Mouse (Mus musculus): ENCODE data around the gene Mas1.
"Not testable (repeated sequence)": the region's sequence is repeated elsewhere in the genome, so short reads cannot be mapped to it uniquely, and the experiment has no call there.

Gene Mas1

GRCm38 (mm10) chr17:12868043-12868442 lies at the start of gene Mas1:
TSS of gene Mas1 (minus strand) at chr17:12868143.
- no peak for DNase-seq (ENCODE audit: low read depth, low spot score)

- DNase-seq (ENCODE audit: low read depth, low spot score) = peak; percentile 0
These were observed 48.8 kb upstream of the Mas1 start for GRCm38 (mm10) chr17:12916588-12917380.

GRCm38 (mm10) chr17:12915881-12916583 lies 48.1 kb upstream of the Mas1 start, which contains the start of gene Mrpl18:
TSS of gene Mrpl18 (minus strand) at chr17:12916345.
- DNase-seq (ENCODE audit: low read depth, low spot score) = peak; percentile 98

GRCm38 (mm10) chr17:12915488-12915880 lies 47.5 kb upstream of the Mas1 start, which contains the start of gene Tcp1:
TSS of gene Tcp1 (plus strand) at chr17:12915701.
- peak; percentile 26 for DNase-seq (ENCODE audit: low read depth, low spot score)

GRCm38 (mm10) chr17:12910391-12910790 lies 42.4 kb upstream of the Mas1 start:
- no peak for DNase-seq (ENCODE audit: low read depth, low spot score)

- DNase-seq (ENCODE audit: low read depth, low spot score) = no peak
These were observed 41.7 kb upstream of the Mas1 start, which contains the start of gene Pnldc1 for GRCm38 (mm10) chr17:12909361-12910280. TSS of gene Pnldc1 (minus strand) at chr17:12910230.

GRCm38 (mm10) chr17:12906436-12906835 lies 38.5 kb upstream of the Mas1 start:
- DNase-seq (ENCODE audit: low read depth, low spot score) = no peak

GRCm38 (mm10) chr17:12905810-12906209 lies 37.9 kb upstream of the Mas1 start:
- DNase-seq (ENCODE audit: low read depth, low spot score) = no peak

GRCm38 (mm10) chr17:12904349-12904748 lies 36.4 kb upstream of the Mas1 start:
- no peak for DNase-seq (ENCODE audit: low read depth, low spot score)

GRCm38 (mm10) chr17:12903372-12904333 lies 35.7 kb upstream of the Mas1 start:
- DNase-seq (ENCODE audit: low read depth, low spot score) = no peak

- no peak for DNase-seq (ENCODE audit: low read depth, low spot score)
These were observed 34.3 kb upstream of the Mas1 start for GRCm38 (mm10) chr17:12902291-12902690.

- DNase-seq (ENCODE audit: low read depth, low spot score) = not testable (repeated sequence)
These were observed 30.7 kb upstream of the Mas1 start for GRCm38 (mm10) chr17:12898607-12899006.

- DNase-seq (ENCODE audit: low read depth, low spot score) = no peak
These were observed 29.7 kb upstream of the Mas1 start for GRCm38 (mm10) chr17:12897674-12898073.

- DNase-seq (ENCODE audit: low read depth, low spot score) = no peak
These were observed 24.1 kb upstream of the Mas1 start for GRCm38 (mm10) chr17:12892033-12892432.

- no peak for DNase-seq (ENCODE audit: low read depth, low spot score)
These were observed 23.1 kb upstream of the Mas1 start for GRCm38 (mm10) chr17:12891054-12891453.

GRCm38 (mm10) chr17:12887021-12887775 lies 19.3 kb upstream of the Mas1 start:
- DNase-seq (ENCODE audit: low read depth, low spot score) = no peak

- no peak for DNase-seq (ENCODE audit: low read depth, low spot score)
These were observed 18.7 kb upstream of the Mas1 start for GRCm38 (mm10) chr17:12886620-12887019.

GRCm38 (mm10) chr17:12881216-12881615 lies 13.3 kb upstream of the Mas1 start:
- no peak for DNase-seq (ENCODE audit: low read depth, low spot score)

- DNase-seq (ENCODE audit: low read depth, low spot score) = peak; percentile 29
These were observed 12.2 kb upstream of the Mas1 start for GRCm38 (mm10) chr17:12880178-12880577.

- DNase-seq (ENCODE audit: low read depth, low spot score) = no peak
These were observed 7.8 kb upstream of the Mas1 start, which contains the start of gene Mrgprh for GRCm38 (mm10) chr17:12875734-12876133. TSS of gene Mrgprh (plus strand) at chr17:12876034.
